Mouse (Mus musculus) limb, embryonic 13.5 days (tissue): Measurements from ENCODE around the gene Etl4. TPM values are rescaled to one million over a fixed set of nuclear protein-coding genes. Genes with fewer than 3 reads are reported as not detected.

ENCODE experiments used
- ATAC-seq: fragments of 200-750 bp; cut with Nextera tagmentation; 2 replicates; pipeline ENCODE4 v1.8.0; 2017; ENCODE audit warnings: low read depth, moderate number of reproducible peaks, moderate TSS enrichment; ENCODE audit not compliant: low FRiP score
- H3K27ac ChIP-seq: fragments of 300-500 bp; sonication (generic); 2 replicates; pipeline ENCODE4 v1.5.1; 2015; ENCODE audit warnings: inconsistent platforms, mild to moderate bottlenecking, moderate library complexity
- H3K27me3 ChIP-seq: fragments of 300-500 bp; sonication (generic); 2 replicates; pipeline ENCODE4 v1.6.1; 2015; ENCODE audit warnings: mild to moderate bottlenecking, inconsistent platforms
- H3K36me3 ChIP-seq: fragments of 300-500 bp; sonication (generic); 2 replicates; pipeline ENCODE4 v1.6.1; 2015; ENCODE audit warnings: inconsistent platforms, mild to moderate bottlenecking, moderate library complexity
- H3K4me1 ChIP-seq: fragments of 300-500 bp; sonication (generic); 2 replicates; pipeline ENCODE4 v1.6.1; 2015; ENCODE audit warnings: inconsistent platforms
- H3K4me2 ChIP-seq: fragments of 300-500 bp; sonication (generic); replicated peaks from 2 replicates; pipeline ENCODE4 v1.6.1; 2015; ENCODE audit warnings: inconsistent platforms, mild to moderate bottlenecking, moderate library complexity
- H3K4me3 ChIP-seq: fragments of 300-500 bp; sonication (generic); 2 replicates; pipeline ENCODE4 v1.5.1; 2015; ENCODE audit warnings: moderate library complexity, mild to moderate bottlenecking, inconsistent platforms
- H3K9ac ChIP-seq: fragments of 300-500 bp; sonication (generic); 2 replicates; pipeline ENCODE4 v1.6.1; 2015; ENCODE audit warnings: mild to moderate bottlenecking, inconsistent platforms
- H3K9me3 ChIP-seq: fragments of 300-500 bp; sonication (generic); 2 replicates; pipeline ENCODE4 v1.6.1; 2016; ENCODE audit warnings: inconsistent platforms
- WGBS: fragments of 180-500 bp; shearing (Covaris S2); methylation state at CpG from one replicate; pipeline ENCODE4 v1.1.7; 2015; 5-methylcytosine and 5-hydroxymethylcytosine counted together
- polyA plus RNA-seq: library from polyadenylated mRNA; unstranded; fragments of >200 nt; fragmentation: Nextera tagmentation; extraction: Ambion mirVana; gene quantifications from 2 replicates; pipeline ENCODE4 v1.2.1, GENCODE M21; 2015

The Etl4 gene
- polyA plus RNA-seq, 1 experiment from 2014 or later = 25.6 TPM

DNA sequence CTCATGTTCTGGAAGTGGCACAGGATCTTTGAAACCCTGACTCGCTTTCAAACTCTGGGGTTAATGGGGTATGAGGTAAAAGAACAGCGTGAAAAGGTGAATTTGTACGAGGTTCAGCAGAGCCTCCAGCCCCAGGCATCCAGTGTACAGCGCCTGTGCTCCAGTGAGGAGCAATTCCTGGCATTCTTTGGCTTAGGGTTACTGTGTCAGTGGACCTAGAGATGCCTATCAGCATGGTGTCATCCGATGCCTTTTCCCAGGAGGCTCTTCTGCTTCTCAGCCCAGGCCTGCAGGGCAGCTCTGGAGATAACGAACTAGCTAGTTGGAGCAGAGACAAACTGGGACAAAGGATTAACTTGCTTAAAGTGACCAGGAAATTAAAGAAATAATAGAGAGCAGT is 653.5 kb downstream of the Etl4 start:
- ATAC-seq = 0 out of 2 replicates have a peak, but pooled peaks have one; percentile 40
- Histone ChIP-seq H3K27me3 (no peaks in the 10 kb centered on the region), H3K4me3 (no peak overlapping the region), H3K9ac (no peak overlapping the region), H3K9me3 (no peaks in the 10 kb centered on the region), H3K4me2 (no peak overlapping the region), H3K27ac (no peak overlapping the region), H3K4me1 (0 out of 2 replicates have a peak, but pooled peaks cover 5% of the 10 kb centered on the region), H3K36me3 (no peaks in the 10 kb centered on the region)
- WGBS = 21% methylated on average over 6 of the region's 6 CpGs

DNA sequence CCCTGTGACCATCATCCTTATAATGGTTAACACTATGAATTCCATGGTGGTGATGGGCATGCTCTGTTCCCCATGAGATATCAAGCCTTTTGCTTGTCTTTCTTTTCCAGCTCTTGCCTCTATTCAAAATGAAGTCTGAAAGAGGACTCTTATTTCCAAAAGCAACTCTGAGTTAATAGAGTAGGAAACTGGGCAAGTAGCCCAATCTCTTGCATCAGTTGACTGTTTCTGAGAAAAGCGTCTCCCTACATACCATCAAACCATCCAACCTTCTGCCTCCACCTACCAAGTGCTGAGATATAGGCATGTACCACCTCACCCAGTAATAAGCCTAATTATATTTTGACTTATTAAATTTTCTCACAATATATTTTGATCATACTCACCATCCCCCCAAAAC is 658.9 kb downstream of the Etl4 start:
- H3K9ac ChIP-seq = no peak overlapping the region
- H3K4me1 ChIP-seq = no peaks in the 10 kb centered on the region
- no peak for ATAC-seq
- H3K4me3 ChIP-seq = no peak overlapping the region
- 86% methylated on average over 1 of the region's 1 CpGs for WGBS
- no peaks in the 10 kb centered on the region for H3K27me3 ChIP-seq
- no peaks in the 10 kb centered on the region for H3K36me3 ChIP-seq
- H3K4me2 ChIP-seq = no peak overlapping the region
- no peak overlapping the region for H3K27ac ChIP-seq
- H3K9me3 ChIP-seq = no peaks in the 10 kb centered on the region; the same call in 1 of the 2 replicates

DNA sequence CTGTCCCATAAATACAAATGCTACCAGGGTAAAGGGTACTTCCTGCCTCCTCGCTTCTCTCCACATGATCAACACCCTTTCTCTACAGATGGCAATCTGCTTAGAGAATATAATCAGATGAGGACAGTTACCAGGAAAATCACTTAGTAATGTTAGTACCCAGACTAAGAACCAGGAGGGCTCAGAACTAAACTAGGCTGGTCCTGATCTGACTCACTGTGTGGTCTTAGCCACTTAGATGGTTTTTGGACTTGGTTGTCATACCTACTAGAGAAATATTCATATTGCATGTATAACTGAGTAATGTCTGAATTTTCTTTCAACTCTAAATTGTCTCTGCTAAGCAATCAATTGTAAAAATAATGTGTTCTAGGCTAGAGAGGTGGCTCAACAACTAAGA is 662.4 kb downstream of the Etl4 start:
- no peak overlapping the region for H3K4me2 ChIP-seq
- H3K9ac ChIP-seq = no peak overlapping the region
- no peak overlapping the region for H3K27ac ChIP-seq
- 59% methylated on average over 1 of the region's 1 CpGs for WGBS
- H3K4me1 ChIP-seq = no peaks in the 10 kb centered on the region
- no peaks in the 10 kb centered on the region; the same call in 1 of the 2 replicates for H3K9me3 ChIP-seq
- ATAC-seq = no peak
- H3K36me3 ChIP-seq = no peaks in the 10 kb centered on the region
- no peaks in the 10 kb centered on the region for H3K27me3 ChIP-seq
- H3K4me3 ChIP-seq = no peak overlapping the region

DNA sequence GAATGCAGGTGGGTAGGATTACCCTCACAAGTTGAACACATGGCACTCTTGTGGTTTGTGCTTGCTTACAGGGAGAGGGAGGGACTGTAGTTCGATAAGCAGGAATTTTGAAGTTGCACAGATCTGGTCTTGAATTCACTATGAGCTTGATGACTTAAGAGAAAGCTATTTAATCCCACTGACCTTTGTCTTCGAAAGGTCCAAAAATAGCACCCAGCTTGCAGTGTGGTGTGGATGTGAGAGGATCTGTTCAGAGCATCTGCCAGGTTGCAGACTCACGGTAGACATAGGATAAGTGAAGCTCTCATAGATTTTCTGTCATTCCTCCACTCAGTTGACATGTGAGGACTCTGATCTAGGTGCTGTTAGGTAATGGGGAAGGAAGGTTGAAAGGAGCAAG is 670.8 kb downstream of the Etl4 start:
- no peaks in the 10 kb centered on the region for H3K4me1 ChIP-seq
- H3K27me3 ChIP-seq = no peaks in the 10 kb centered on the region
- ATAC-seq = no peak
- no peak overlapping the region for H3K4me3 ChIP-seq
- no peak overlapping the region for H3K27ac ChIP-seq
- 84% methylated on average over 3 of the region's 3 CpGs for WGBS
- H3K4me2 ChIP-seq = no peak overlapping the region
- H3K9me3 ChIP-seq = no peaks in the 10 kb centered on the region
- no peaks in the 10 kb centered on the region for H3K36me3 ChIP-seq
- H3K9ac ChIP-seq = no peak overlapping the region

DNA sequence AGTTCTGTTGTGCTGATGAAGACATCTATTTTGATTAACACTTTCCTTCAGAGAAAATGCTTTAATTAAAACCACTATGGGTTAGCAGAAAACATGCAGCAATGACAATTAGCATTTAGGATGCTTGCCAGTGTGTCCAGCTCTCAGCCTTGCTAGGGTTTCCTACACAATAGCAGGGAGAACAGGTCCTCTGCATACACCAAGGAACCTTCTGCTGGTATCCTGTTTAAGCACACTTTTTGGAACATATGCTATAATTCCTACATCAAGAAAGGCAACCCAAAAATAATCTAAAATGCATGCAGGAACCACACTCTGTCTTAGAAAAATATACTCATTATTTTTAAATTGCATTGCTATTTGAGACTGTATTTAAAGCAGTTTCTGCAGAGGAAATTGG is 673.5 kb downstream of the Etl4 start:
- H3K36me3 ChIP-seq = no peaks in the 10 kb centered on the region
- H3K4me3 ChIP-seq = no peak overlapping the region
- no peaks in the 10 kb centered on the region for H3K4me1 ChIP-seq
- no peak overlapping the region for H3K9ac ChIP-seq
- no peak overlapping the region for H3K27ac ChIP-seq
- no peaks in the 10 kb centered on the region for H3K27me3 ChIP-seq
- peaks cover 4% of the 10 kb centered on the region; the same call in 1 of the 2 replicates for H3K9me3 ChIP-seq
- no peak overlapping the region for H3K4me2 ChIP-seq
- no peak for ATAC-seq

DNA sequence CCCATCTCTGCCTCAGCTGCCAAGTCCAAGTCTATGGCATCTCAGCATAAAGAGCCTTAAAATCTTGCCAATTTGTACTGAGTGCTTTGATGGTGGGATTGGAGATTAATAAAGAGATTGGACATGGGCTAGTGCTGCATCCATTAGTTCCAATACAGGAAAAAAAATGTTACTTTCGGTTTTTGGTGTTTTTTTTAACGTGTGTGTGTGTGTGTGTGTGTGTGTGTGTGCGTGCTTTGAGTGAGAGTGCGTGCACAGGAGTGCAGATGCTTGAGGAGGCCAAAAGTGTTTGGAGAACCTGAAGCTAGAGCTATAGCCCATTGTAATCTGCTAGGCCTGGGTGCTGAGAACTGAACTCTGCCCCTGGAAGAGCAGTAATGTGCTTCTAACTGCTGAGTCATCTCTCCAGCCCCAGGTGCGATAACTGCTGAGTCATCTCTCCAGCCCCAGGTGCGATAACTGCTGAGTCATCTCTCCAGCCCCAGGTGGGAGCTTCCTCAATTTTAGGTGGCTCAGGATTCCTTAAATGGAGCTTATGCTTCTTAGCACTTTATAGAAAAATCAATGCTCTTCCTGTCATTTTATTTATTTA is 674.1 kb downstream of the Etl4 start:
- H3K9ac ChIP-seq = no peak overlapping the region
- H3K4me3 ChIP-seq = no peak overlapping the region
- no peak overlapping the region for H3K4me2 ChIP-seq
- no peaks in the 10 kb centered on the region for H3K36me3 ChIP-seq
- ATAC-seq = no peak
- peaks cover 4% of the 10 kb centered on the region; the same call in 1 of the 2 replicates for H3K9me3 ChIP-seq
- no peak overlapping the region for H3K27ac ChIP-seq
- H3K4me1 ChIP-seq = no peaks in the 10 kb centered on the region
- no peaks in the 10 kb centered on the region for H3K27me3 ChIP-seq
- 90% methylated on average over 6 of the region's 6 CpGs for WGBS

DNA sequence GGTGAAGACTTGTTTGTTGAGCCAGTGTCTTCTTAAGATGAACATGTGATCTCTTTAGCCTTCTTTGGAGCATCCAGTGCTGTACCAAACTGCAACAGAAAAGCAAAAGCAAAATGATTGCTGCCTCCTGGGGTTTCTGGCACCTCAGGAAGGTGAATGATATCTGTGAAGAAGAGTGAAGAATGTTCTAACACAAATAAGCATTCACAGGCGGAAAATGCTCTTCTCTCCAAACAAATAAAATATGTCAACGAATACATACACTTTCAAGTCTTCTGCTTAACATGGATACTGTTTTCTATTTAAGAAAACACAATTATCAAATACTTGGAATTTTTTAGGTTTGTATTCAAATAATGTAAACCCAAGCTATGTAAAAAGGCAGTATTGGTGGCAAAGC is 678.3 kb downstream of the Etl4 start:
- H3K27me3 ChIP-seq = no peaks in the 10 kb centered on the region
- no peak overlapping the region for H3K4me2 ChIP-seq
- no peaks in the 10 kb centered on the region for H3K36me3 ChIP-seq
- H3K9ac ChIP-seq = no peak overlapping the region
- H3K4me1 ChIP-seq = no peaks in the 10 kb centered on the region
- no peak overlapping the region for H3K27ac ChIP-seq
- no peak overlapping the region for H3K4me3 ChIP-seq
- peaks cover 4% of the 10 kb centered on the region; the same call in 1 of the 2 replicates for H3K9me3 ChIP-seq
- 91% methylated on average over 2 of the region's 2 CpGs for WGBS
- ATAC-seq = no peak

DNA sequence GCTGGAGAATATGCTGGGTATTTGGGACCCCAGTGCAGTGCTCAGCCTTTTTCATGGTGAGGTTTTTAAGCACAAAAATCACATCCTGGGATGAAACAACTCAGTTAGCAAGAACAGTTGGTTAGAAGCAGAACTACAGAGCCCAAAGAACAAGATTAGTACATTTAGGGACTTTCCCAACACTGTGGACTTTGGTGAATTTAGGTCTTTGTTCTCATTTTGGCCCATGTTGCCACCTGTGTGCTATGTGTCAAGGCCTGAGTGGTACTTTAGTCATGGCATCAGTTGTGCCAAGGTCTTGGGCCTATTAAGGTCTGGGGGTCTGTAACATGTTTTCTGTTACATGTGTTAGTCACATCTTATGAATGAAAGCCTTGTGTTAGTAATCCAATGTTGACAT is 679.1 kb downstream of the Etl4 start:
- Histone ChIP-seq H3K4me3 (no peak overlapping the region), H3K27me3 (no peaks in the 10 kb centered on the region), H3K9me3 (peaks cover 4% of the 10 kb centered on the region; the same call in 1 of the 2 replicates), H3K9ac (no peak overlapping the region), H3K4me2 (no peak overlapping the region), H3K36me3 (no peaks in the 10 kb centered on the region), H3K4me1 (no peaks in the 10 kb centered on the region), H3K27ac (no peak overlapping the region)
- ATAC-seq = no peak

DNA sequence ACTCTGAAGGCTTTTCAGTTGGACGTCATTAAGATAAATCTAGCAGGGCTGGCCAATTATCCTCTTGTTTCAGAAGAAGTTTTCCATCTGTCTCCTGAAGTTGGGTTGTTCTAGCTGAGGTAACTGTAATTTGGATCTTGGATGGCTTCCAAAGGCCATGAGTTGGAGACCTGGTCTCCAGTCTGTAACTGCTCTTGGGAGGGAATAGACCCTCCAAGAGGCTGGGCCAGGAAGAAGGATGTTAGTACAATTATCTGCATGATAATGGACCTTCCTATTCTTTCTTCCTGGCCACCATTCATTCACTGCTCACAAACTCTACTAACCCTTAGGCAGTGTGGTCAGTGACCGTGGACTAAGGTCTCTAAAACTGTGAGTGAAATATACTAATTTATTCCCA is 684.5 kb downstream of the Etl4 start:
- ATAC-seq = no peak
- H3K27ac ChIP-seq = no peak overlapping the region
- H3K4me2 ChIP-seq = no peak overlapping the region
- no peaks in the 10 kb centered on the region for H3K36me3 ChIP-seq
- no peaks in the 10 kb centered on the region for H3K4me1 ChIP-seq
- H3K27me3 ChIP-seq = no peaks in the 10 kb centered on the region
- 71% methylated on average over 2 of the region's 2 CpGs for WGBS
- H3K9ac ChIP-seq = no peak overlapping the region
- H3K4me3 ChIP-seq = no peak overlapping the region
- no peaks in the 10 kb centered on the region for H3K9me3 ChIP-seq

DNA sequence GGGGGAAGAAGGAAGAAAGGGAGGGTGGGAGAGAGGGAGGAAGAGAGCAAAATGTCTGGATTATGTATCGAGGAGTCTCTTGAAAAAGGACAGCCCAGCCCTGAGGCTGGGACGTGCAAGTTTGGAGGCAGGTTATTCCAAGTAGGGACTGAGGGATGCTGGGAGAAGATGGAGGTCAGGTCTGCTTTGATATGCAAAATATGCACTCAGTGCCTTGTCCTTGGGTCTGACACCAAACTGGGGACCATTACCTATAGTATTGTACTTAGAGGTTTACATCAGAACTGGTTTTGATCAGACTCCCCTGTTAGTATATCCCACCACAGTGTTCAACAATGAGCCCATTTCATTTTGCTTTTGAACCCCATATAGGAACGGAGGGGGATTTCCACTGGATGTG is 685.4 kb downstream of the Etl4 start:
- Histone ChIP-seq H3K4me1 (no peaks in the 10 kb centered on the region), H3K9me3 (no peaks in the 10 kb centered on the region), H3K9ac (no peak overlapping the region), H3K4me3 (no peak overlapping the region), H3K27ac (no peak overlapping the region), H3K27me3 (no peaks in the 10 kb centered on the region), H3K36me3 (no peaks in the 10 kb centered on the region), H3K4me2 (no peak overlapping the region)
- WGBS = 75% methylated on average over 3 of the region's 3 CpGs
- ATAC-seq = no peak

DNA sequence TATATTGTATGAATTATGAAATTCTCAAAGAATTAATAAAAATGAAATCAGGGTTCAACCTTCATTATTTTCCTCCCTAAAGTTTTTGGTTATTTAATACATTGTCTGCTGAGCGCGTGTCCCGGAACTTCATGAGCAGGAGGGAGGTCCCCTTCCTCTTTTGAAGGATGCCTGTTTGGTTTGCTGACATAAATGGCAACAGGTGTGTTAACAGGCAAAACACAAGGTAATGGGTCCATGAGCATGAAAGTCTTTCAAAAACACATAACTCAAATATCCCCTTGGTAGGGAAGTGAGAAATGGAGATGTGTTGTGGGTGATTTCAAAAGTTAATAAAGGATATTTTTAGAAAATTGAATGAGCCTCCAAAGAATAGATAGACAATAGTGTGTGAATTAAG is 687.0 kb downstream of the Etl4 start:
- H3K9me3 ChIP-seq = no peaks in the 10 kb centered on the region
- no peak overlapping the region for H3K9ac ChIP-seq
- WGBS = 92% methylated on average over 3 of the region's 3 CpGs
- H3K4me2 ChIP-seq = no peak overlapping the region
- no peak overlapping the region for H3K4me3 ChIP-seq
- no peaks in the 10 kb centered on the region for H3K4me1 ChIP-seq
- no peaks in the 10 kb centered on the region for H3K36me3 ChIP-seq
- no peak for ATAC-seq
- no peak overlapping the region for H3K27ac ChIP-seq
- H3K27me3 ChIP-seq = no peaks in the 10 kb centered on the region

DNA sequence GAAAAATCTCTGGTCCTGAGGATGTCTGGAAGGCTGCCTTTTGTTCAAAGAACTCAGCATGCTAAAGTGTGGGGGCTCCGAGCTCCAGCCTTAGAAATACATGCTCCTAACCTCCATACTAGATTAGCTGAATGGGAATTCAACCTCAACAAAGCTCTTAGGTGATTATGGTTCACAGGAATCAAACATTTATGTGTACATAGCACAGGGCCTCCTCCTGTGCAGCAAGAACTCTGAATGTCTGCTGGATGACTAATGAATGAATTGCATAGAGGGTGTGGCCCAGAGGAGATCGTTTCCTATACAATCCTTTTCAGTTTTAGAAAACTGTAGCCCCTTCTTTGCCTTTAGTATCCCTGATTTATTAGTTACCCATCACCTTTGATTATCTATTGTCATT is 687.6 kb downstream of the Etl4 start:
- Histone ChIP-seq H3K4me3 (no peak overlapping the region), H3K9me3 (no peaks in the 10 kb centered on the region), H3K4me1 (no peaks in the 10 kb centered on the region), H3K4me2 (no peak overlapping the region), H3K27me3 (no peaks in the 10 kb centered on the region), H3K9ac (no peak overlapping the region), H3K27ac (no peak overlapping the region), H3K36me3 (no peaks in the 10 kb centered on the region)
- 65% methylated on average over 2 of the region's 2 CpGs for WGBS
- ATAC-seq = no peak

DNA sequence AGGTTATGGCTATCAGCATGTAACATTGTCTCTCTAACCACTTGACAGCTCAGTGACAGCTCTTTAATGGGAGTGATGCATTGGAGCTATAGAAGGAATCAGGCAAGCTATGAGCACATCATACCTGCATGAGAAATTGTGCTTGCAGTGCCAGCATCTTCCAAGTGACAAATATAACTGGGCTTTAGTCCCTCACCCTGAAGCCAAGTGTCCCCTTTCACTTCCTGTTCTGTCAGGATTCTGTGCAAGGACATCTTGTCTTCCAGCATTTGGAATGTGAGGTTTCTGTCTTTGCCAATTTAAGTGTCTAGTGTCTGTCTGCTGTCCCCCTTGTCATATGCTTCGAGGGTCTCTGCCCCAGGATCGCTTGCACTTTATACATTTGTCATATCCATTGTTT is 693.1 kb downstream of the Etl4 start:
- no peak for ATAC-seq
- Histone ChIP-seq H3K27me3 (no peaks in the 10 kb centered on the region), H3K4me2 (no peak overlapping the region), H3K27ac (no peak overlapping the region), H3K9ac (no peak overlapping the region), H3K4me3 (no peak overlapping the region), H3K9me3 (no peaks in the 10 kb centered on the region), H3K4me1 (peaks cover 9% of the 10 kb centered on the region), H3K36me3 (no peaks in the 10 kb centered on the region)
- 92% methylated on average over 2 of the region's 2 CpGs for WGBS
